Mouse (Mus musculus) midbrain, embryonic 10.5 days (tissue): ENCODE data around the gene Grasp. TPM values are rescaled to one million over a fixed set of nuclear protein-coding genes. Genes with fewer than 3 reads are reported as not detected.

Source experiments
- DNase-seq: peaks from one replicate; pipeline ENCODE4 v3.0.0-alpha.2; 2017; ENCODE audit warnings: low spot score
- H3K27ac ChIP-seq: fragments of 300-500 bp; sonication (generic); replicated peaks from 2 replicates; pipeline ENCODE4 v1.5.1; 2016; ENCODE audit warnings: mild to moderate bottlenecking
- H3K27me3 ChIP-seq: fragments of 300-500 bp; sonication (generic); 2 replicates; pipeline ENCODE4 v1.6.1; 2016; ENCODE audit warnings: low read depth, mild to moderate bottlenecking; ENCODE audit not compliant: poor library complexity, severe bottlenecking
- H3K36me3 ChIP-seq: fragments of 300-500 bp; sonication (generic); 2 replicates; pipeline ENCODE4 v1.6.1; 2016; ENCODE audit warnings: mild to moderate bottlenecking, moderate library complexity
- H3K4me1 ChIP-seq: fragments of 300-500 bp; sonication (generic); 2 replicates; pipeline ENCODE4 v1.6.1; 2016
- H3K4me3 ChIP-seq: fragments of 300-500 bp; sonication (generic); 2 replicates; pipeline ENCODE4 v1.5.1; 2016; ENCODE audit warnings: mild to moderate bottlenecking, moderate library complexity
- H3K9me3 ChIP-seq: fragments of 300-500 bp; sonication (generic); replicated peaks from 2 replicates; pipeline ENCODE4 v1.6.1; 2016; ENCODE audit warnings: mild to moderate bottlenecking
- WGBS: fragments of 180-500 bp; shearing (Covaris S2); methylation state at CpG from one replicate; pipeline ENCODE4 v1.1.7; 2016; 5-methylcytosine and 5-hydroxymethylcytosine counted together
- polyA plus RNA-seq: library from polyadenylated mRNA; unstranded; fragments of >200 nt; fragmentation: Nextera tagmentation; extraction: Ambion mirVana; gene quantifications from 2 replicates; pipeline ENCODE4 v1.2.1, GENCODE M21; 2016

Gene Grasp
- polyA plus RNA-seq, 1 experiment from 2014 or later, result 3.2 TPM

DNA sequence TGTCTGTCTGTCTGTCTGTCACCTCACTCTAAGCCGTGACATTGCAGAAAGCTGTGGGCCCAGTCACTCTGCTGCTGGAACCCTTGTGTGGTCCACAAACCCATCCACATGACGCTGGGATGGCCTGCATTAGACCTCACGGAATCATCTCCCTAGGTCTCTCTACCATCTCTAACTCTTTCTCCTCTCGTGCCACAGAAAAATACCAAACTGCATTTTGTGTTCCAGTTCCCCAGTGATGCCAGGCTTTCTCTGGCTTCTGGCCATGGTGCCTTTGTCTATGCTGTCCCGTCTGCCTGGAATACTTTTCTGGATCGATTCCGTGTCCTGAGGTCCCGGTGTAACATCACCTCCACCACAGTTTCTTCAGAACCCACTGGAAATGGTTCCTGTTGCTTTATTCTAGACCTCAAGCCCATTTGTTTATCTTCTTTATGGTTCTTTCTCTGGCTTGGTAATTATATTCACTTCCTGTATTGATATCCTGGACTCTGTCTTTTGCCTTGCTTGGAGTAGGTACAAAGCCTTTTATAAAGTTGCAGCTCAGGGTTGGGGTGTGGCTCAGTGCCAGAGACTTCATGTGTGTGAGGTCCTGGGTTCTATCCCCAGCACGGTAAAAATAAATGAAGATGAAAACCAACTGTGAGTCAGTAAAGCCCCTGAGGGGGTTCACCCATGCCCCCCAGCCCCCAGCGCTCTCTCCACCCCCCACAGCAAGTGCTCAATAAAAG, 10.8 kb downstream of the Grasp start:
- Histone ChIP-seq H3K9me3 (peaks cover 6% of the 10 kb centered on the region), H3K36me3 (peaks cover 27% of the 10 kb centered on the region), H3K4me1 (peaks cover 44% of the 10 kb centered on the region), H3K27ac (0 out of 2 replicates have a peak overlapping the region, but pooled peaks have one; percentile 19), H3K4me3 (no peak overlapping the region), H3K27me3 (peaks cover 63% of the 10 kb centered on the region)
- no peak for DNase-seq
- WGBS, result 75% methylated on average over 10 of the region's 10 CpGs

- no peak for DNase-seq
- 38% methylated on average over 5 of the region's 5 CpGs for WGBS
- H3K27ac ChIP-seq, result peak overlapping the region; percentile 19; the same call in 1 of the 2 replicates
- peaks cover 6% of the 10 kb centered on the region for H3K9me3 ChIP-seq
- H3K4me1 ChIP-seq, result peaks cover 44% of the 10 kb centered on the region
- peaks cover 63% of the 10 kb centered on the region for H3K27me3 ChIP-seq
- no peak overlapping the region for H3K4me3 ChIP-seq
- peaks cover 21% of the 10 kb centered on the region for H3K36me3 ChIP-seq
Measured at GRCm38 (mm10) chr15:101235342-101235698, 11.3 kb downstream of the Grasp start.

- H3K9me3 ChIP-seq, result peaks cover 6% of the 10 kb centered on the region
- no peak overlapping the region for H3K4me3 ChIP-seq
- no peak for DNase-seq
- H3K27me3 ChIP-seq, result peaks cover 60% of the 10 kb centered on the region
- H3K4me1 ChIP-seq, result peaks cover 43% of the 10 kb centered on the region
- H3K27ac ChIP-seq, result peak overlapping the region; percentile 19; the same call in 1 of the 2 replicates
- peaks cover 16% of the 10 kb centered on the region for H3K36me3 ChIP-seq
- 56% methylated on average over 12 of the region's 12 CpGs for WGBS
Measured at GRCm38 (mm10) chr15:101235728-101236327, 11.8 kb downstream of the Grasp start.

GRCm38 (mm10) chr15:101236878-101237277, 12.9 kb downstream of the Grasp start:
- H3K27ac ChIP-seq, result no peak overlapping the region
- WGBS, result 9% methylated on average over 3 of the region's 3 CpGs
- H3K27me3 ChIP-seq, result peaks cover 54% of the 10 kb centered on the region
- peak; percentile 74 for DNase-seq
- peaks cover 41% of the 10 kb centered on the region for H3K4me1 ChIP-seq
- H3K9me3 ChIP-seq, result no peaks in the 10 kb centered on the region
- H3K4me3 ChIP-seq, result no peak overlapping the region
- peaks cover 6% of the 10 kb centered on the region for H3K36me3 ChIP-seq

GRCm38 (mm10) chr15:101238885-101239511, 15.0 kb downstream of the Grasp start:
- Histone ChIP-seq H3K36me3 (no peaks in the 10 kb centered on the region), H3K27me3 (peaks cover 42% of the 10 kb centered on the region), H3K4me3 (peak overlapping the region; percentile 54), H3K9me3 (no peaks in the 10 kb centered on the region), H3K27ac (peak overlapping the region; percentile 78), H3K4me1 (peaks cover 26% of the 10 kb centered on the region)
- peak; percentile 77 for DNase-seq
- WGBS, result 8% methylated on average over 28 of the region's 28 CpGs

GRCm38 (mm10) chr15:101239821-101240220, 15.8 kb downstream of the Grasp start:
- no peaks in the 10 kb centered on the region for H3K9me3 ChIP-seq
- no peak for DNase-seq
- WGBS, result 64% methylated on average over 8 of the region's 8 CpGs
- H3K4me1 ChIP-seq, result peaks cover 26% of the 10 kb centered on the region
- H3K4me3 ChIP-seq, result no peak overlapping the region
- no peaks in the 10 kb centered on the region for H3K36me3 ChIP-seq
- H3K27me3 ChIP-seq, result peaks cover 41% of the 10 kb centered on the region
- no peak overlapping the region for H3K27ac ChIP-seq

- H3K27ac ChIP-seq, result no peak overlapping the region
- 14% methylated on average over 10 of the region's 10 CpGs for WGBS
- H3K9me3 ChIP-seq, result no peaks in the 10 kb centered on the region
- peak overlapping the region; percentile 27 for H3K4me3 ChIP-seq
- peaks cover 22% of the 10 kb centered on the region for H3K4me1 ChIP-seq
- peak; percentile 81 for DNase-seq
- peaks cover 31% of the 10 kb centered on the region for H3K27me3 ChIP-seq
- no peaks in the 10 kb centered on the region for H3K36me3 ChIP-seq
Measured at GRCm38 (mm10) chr15:101240799-101241204, 16.8 kb downstream of the Grasp start.

DNA sequence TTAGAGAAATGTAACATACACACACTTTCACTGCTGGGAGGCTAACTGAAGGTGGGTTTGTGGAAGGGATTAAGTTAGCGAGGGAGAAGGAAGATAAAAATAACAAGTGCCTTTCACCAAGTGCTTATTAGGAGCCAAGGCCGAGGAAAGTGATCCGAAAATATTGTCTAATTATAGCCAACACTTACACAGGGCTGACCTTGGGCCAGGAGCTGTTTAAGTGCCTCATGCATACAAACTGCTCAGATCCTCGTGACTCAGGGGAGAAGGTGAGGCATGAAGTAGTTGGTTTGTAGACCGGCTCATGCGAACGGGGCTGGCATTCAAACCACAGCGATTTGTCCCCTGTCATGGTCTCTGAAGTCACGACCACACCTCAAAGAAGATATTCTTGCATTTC, 17.2 kb downstream of the Grasp start:
- DNase-seq, result no peak
- Histone ChIP-seq H3K36me3 (no peaks in the 10 kb centered on the region), H3K27ac (no peak overlapping the region), H3K4me1 (peaks cover 22% of the 10 kb centered on the region), H3K4me3 (no peak overlapping the region), H3K9me3 (no peaks in the 10 kb centered on the region), H3K27me3 (peaks cover 29% of the 10 kb centered on the region)
- 70% methylated on average over 9 of the region's 9 CpGs for WGBS

DNA sequence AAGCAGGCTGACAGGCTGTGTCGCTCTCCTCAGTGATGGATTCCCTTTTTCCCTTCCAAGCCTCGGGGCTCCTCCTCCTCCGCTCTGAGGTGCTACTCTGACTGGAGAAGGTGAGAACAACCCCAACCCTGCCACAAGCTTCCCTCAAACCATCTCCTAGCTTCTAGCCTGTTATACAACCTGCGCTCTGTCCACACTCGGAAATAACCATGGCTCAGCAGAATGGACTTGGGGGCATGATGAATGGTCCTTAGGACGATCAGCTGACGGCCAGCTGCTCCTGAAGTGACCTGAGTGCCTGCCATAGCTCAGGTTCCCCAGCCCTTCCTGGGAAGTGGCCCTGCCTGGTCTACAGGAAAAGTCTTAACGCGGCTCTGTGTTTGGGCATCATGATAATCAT, 17.9 kb downstream of the Grasp start:
- no peak overlapping the region for H3K27ac ChIP-seq
- WGBS, result 74% methylated on average over 9 of the region's 9 CpGs
- peaks cover 28% of the 10 kb centered on the region for H3K4me1 ChIP-seq
- no peak for DNase-seq
- peaks cover 29% of the 10 kb centered on the region for H3K27me3 ChIP-seq
- H3K4me3 ChIP-seq, result no peak overlapping the region
- H3K9me3 ChIP-seq, result no peaks in the 10 kb centered on the region
- no peaks in the 10 kb centered on the region for H3K36me3 ChIP-seq

GRCm38 (mm10) chr15:101242645-101243044, 18.7 kb downstream of the Grasp start:
- H3K4me3 ChIP-seq, result no peak overlapping the region
- peaks cover 33% of the 10 kb centered on the region for H3K4me1 ChIP-seq
- H3K27me3 ChIP-seq, result peaks cover 21% of the 10 kb centered on the region
- H3K36me3 ChIP-seq, result no peaks in the 10 kb centered on the region
- DNase-seq, result no peak
- WGBS, result 24% methylated on average over 8 of the region's 8 CpGs
- H3K27ac ChIP-seq, result no peak overlapping the region
- H3K9me3 ChIP-seq, result no peaks in the 10 kb centered on the region

- Histone ChIP-seq H3K4me3 (no peak overlapping the region), H3K36me3 (no peaks in the 10 kb centered on the region), H3K9me3 (no peaks in the 10 kb centered on the region), H3K27ac (no peak overlapping the region), H3K27me3 (peaks cover 7% of the 10 kb centered on the region; the same call in 1 of the 2 replicates), H3K4me1 (peaks cover 35% of the 10 kb centered on the region)
- 66% methylated on average over 3 of the region's 3 CpGs for WGBS
- DNase-seq, result no peak
Measured at GRCm38 (mm10) chr15:101244012-101244411, 20.0 kb downstream of the Grasp start.

DNA sequence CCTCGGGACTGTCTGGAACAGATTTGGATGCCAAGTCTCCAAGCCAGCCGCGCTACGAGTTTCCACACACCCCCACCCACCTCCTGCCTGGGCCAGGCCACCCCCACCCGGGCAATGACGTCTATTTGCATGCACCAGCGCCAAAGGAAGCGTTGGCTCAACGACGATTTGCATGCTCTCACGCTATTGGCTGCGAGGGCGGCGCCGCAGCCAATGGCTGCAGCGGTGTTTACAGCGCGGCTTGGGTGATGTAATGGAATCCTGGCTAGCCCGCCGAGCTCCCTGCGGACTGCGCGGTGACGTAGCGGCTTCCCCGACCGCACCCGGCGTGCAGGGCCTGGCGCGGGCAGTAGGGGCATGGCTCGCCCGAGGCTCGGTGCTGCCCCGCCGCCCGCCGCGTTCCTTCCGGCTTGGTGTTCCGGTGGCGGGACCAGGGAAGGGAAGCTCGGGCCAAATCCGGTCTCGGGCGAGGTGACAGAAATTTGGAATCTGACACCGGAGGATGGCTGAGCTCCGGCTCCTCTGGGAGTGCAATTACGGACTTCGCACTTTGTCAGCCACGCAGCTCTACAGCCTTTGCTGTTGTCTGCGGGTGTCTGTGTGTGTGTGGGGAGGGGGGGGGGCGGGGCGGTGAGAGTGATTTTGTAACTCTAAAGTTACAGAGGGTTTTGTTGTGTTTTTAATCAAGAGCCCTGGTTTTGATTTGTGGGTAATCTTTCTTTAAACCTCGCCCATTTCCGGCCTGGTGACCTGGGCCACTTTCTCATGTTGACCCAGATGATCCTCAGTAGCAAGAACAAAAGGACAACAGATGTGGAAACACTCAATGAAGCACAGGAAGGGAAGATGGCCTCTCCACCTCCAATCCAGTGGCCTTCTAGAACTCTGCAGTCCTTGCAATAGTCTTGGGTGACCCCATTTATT, 22.5 kb downstream of the Grasp start:
- H3K36me3 ChIP-seq, result no peaks in the 10 kb centered on the region
- H3K9me3 ChIP-seq, result no peaks in the 10 kb centered on the region
- WGBS, result 3% methylated on average over 56 of the region's 56 CpGs
- peak overlapping the region; percentile 91 for H3K27ac ChIP-seq
- H3K27me3 ChIP-seq, result peaks cover 7% of the 10 kb centered on the region
- peaks cover 28% of the 10 kb centered on the region for H3K4me1 ChIP-seq
- peak overlapping the region; percentile 55 for H3K4me3 ChIP-seq
- DNase-seq, result peak; percentile 96
